Mouse (Mus musculus): ENCODE data around the gene Kcnmb2. TPM values are rescaled to one million over a fixed set of nuclear protein-coding genes. Genes with fewer than 3 reads are reported as not detected.

The Kcnmb2 gene
- total and polyA plus RNA-seq, 3 experiments, result not detected

DNA sequence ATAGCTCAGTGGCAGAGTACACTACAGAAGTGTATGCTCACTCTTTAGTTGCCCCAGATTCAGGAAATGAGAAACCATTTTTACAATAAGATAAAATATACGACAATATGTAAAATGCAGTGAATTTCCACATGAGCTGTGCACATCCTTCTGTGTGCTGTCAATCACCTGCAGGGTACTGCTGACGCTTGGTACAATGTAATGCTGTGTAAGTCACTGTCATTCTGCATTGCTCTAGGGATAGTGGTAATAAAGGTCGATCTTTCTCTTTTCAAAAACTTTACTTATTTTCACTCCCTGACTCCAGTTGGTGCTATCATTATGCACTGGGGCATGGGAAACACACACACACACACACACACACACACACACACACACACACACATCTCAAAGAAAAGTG lies 146.5 kb downstream of the Kcnmb2 start:
- no peak for DNase-seq (ENCODE audit: extremely low read depth)
- Histone ChIP-seq H3K79me2 (replicated peaks; ENCODE audit: control insufficient read depth, extremely low read depth, insufficient read depth, poor library complexity, severe bottlenecking) (no peaks in the 10 kb centered on the region), H3K9ac (ENCODE audit: insufficient read depth, low read depth) (no peak overlapping the region), H3K4me1 (ENCODE audit: control insufficient read depth in 1 of 2, insufficient read depth in 2 of 2) (no peaks in the 10 kb centered on the region), H3K9me3 (replicated peaks; ENCODE audit: low read length) (no peaks in the 10 kb centered on the region), H3K4me2 (ENCODE audit: insufficient read depth, low read depth, poor library complexity, severe bottlenecking) (no peak overlapping the region), H3K36me3 (replicated peaks in 1 of 2; ENCODE audit: control insufficient read depth in 1 of 2, insufficient read depth in 1 of 2, low read length in 1 of 2) (no peaks in the 10 kb centered on the region), H3K27ac (ENCODE audit: insufficient read depth, low read depth) (no peak overlapping the region), H3K4me3 (replicated peaks in 1 of 3; ENCODE audit: low read depth in 2 of 3, low read length in 2 of 3, poor library complexity in 1 of 3) (no peak overlapping the region), H3K27me3 (replicated peaks) (no peaks in the 10 kb centered on the region)
- TF ChIP-seq RAD21 (IDR thresholded peaks at IDR 0.05; ENCODE audit: low read depth, low read length), result no peak
- TF ChIP-seq POLR2AphosphoS2 (IDR thresholded peaks at IDR 0.05; ENCODE audit: low read depth, low read length), result no peak
- no peak for TF ChIP-seq POLR2A (IDR thresholded peaks at IDR 0.05; ENCODE audit: low read depth, low read length)
- no peak for TF ChIP-seq SIN3A (IDR thresholded peaks at IDR 0.05; ENCODE audit: low read length)
- no peak for TF ChIP-seq MYC (IDR thresholded peaks at IDR 0.05; ENCODE audit: low read depth, low read length)
- dilution Hi-C loops (cut with MboI; ENCODE audit: extremely low pct_ligation_motif_present, extremely low pct_unique_long_range_greater_than_20kb, low sequenced_read_pairs) (no loop called here), in situ Hi-C loops (cut with MboI; ENCODE audit: low pct_ligation_motif_present, low pct_unique_long_range_greater_than_20kb, low sequenced_read_pairs) (no loop called here)

DNA sequence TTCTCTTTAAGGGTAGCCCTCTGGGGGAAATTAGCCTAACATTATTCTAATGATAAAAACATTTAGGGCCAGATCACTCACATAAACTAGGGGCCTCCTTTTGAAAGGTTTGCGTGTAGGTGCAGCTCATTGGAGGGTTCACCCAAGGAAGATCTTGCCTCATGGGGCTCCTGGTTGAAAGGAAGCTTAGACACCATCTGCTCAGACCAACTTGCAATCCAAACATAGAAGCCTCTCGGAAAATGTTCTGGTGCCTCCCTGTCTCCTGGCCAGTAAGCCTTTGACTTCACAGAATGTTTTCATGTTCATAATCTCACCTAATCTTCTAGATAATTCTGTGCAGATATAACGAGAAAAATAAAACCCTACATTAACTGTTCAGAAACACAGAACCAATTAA lies 150.3 kb downstream of the Kcnmb2 start:
- Histone ChIP-seq H3K27ac (ENCODE audit: insufficient read depth, low read depth) (no peak overlapping the region), H3K27me3 (replicated peaks) (no peaks in the 10 kb centered on the region), H3K36me3 (replicated peaks in 1 of 2; ENCODE audit: control insufficient read depth in 1 of 2, insufficient read depth in 1 of 2, low read length in 1 of 2) (no peaks in the 10 kb centered on the region), H3K4me2 (ENCODE audit: insufficient read depth, low read depth, poor library complexity, severe bottlenecking) (no peak overlapping the region), H3K4me1 (ENCODE audit: control insufficient read depth in 1 of 2, insufficient read depth in 2 of 2) (no peaks in the 10 kb centered on the region), H3K9me3 (replicated peaks; ENCODE audit: low read length) (no peaks in the 10 kb centered on the region), H3K79me2 (replicated peaks; ENCODE audit: control insufficient read depth, extremely low read depth, insufficient read depth, poor library complexity, severe bottlenecking) (no peaks in the 10 kb centered on the region), H3K9ac (ENCODE audit: insufficient read depth, low read depth) (no peak overlapping the region), H3K4me3 (replicated peaks in 1 of 3; ENCODE audit: low read depth in 2 of 3, low read length in 2 of 3, poor library complexity in 1 of 3) (no peak overlapping the region)
- no peak for DNase-seq (ENCODE audit: extremely low read depth)
- dilution Hi-C loops (cut with MboI; ENCODE audit: extremely low pct_ligation_motif_present, extremely low pct_unique_long_range_greater_than_20kb, low sequenced_read_pairs) (no loop called here), in situ Hi-C loops (cut with MboI; ENCODE audit: low pct_ligation_motif_present, low pct_unique_long_range_greater_than_20kb, low sequenced_read_pairs) (no loop called here)
- TF ChIP-seq MAFK (IDR thresholded peaks at IDR 0.05; ENCODE audit: insufficient replicate concordance, low read length) (no peak), MEF2A (IDR thresholded peaks at IDR 0.05; ENCODE audit: borderline replicate concordance, low read depth, low read length) (no peak), SIN3A (IDR thresholded peaks at IDR 0.05; ENCODE audit: low read length) (no peak), JUND (conservative IDR thresholded peaks at IDR 0.05; ENCODE audit: low read depth, low read length) (no peak)

DNA sequence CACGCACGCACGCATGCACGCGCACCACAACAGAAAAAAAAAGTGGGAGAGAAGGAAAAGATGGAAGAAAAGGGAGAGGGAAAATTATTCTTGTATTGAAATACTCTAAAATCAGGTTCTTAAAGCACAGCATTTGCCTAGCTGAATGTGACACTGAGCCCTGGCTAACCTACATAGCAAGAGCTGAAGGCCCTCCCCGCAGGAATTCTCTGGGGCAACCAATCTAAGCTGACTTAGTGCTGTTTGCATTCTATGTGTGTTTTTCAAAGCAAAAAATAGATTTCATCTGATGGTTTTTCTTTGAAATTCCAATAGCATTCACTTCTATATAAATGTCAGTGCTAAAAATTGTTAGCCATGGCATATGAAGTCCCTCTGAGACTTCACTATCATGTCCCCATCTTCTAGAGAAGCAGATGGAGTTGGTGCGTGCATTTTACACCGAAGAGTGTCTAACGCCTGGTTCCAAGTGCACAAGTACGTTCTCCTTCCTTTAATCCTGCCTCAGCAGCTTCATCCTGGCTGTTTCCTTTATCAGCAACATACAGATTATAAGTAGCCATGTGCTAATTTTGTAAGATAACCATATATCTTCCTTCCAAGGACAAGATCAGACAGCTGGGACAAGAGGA lies 151.4 kb downstream of the Kcnmb2 start:
- dilution Hi-C loops (cut with MboI; ENCODE audit: extremely low pct_ligation_motif_present, extremely low pct_unique_long_range_greater_than_20kb, low sequenced_read_pairs), result no loop called here

More for the DNA sequence above, 151.4 kb downstream of the Kcnmb2 start:
- TF ChIP-seq RAD21 (IDR thresholded peaks at IDR 0.05; ENCODE audit: low read depth, low read length), result no peak
- no peak for TF ChIP-seq HCFC1 (IDR thresholded peaks at IDR 0.05; ENCODE audit: low read depth, low read length)
- no peak for TF ChIP-seq PAX5 (IDR thresholded peaks at IDR 0.05; ENCODE audit: low read length)
- TF ChIP-seq MXI1 (IDR thresholded peaks at IDR 0.05; ENCODE audit: low read depth, low read length), result no peak
- TF ChIP-seq POLR2A (IDR thresholded peaks at IDR 0.05; ENCODE audit: low read depth, low read length), result no peak
- TF ChIP-seq SIN3A (IDR thresholded peaks at IDR 0.05; ENCODE audit: low read length), result no peak
- no peak for TF ChIP-seq MAX (IDR thresholded peaks at IDR 0.05; ENCODE audit: low read length)
- TF ChIP-seq JUND (conservative IDR thresholded peaks at IDR 0.05; ENCODE audit: low read depth, low read length), result no peak
- no peak for TF ChIP-seq CTCF (conservative IDR thresholded peaks at IDR 0.05 in 1 of 2, IDR thresholded peaks at IDR 0.05 in 1 of 2; ENCODE audit: low read depth in 2 of 2, low read length in 2 of 2)
- no peak for TF ChIP-seq IRF4 (IDR thresholded peaks at IDR 0.05; ENCODE audit: low read depth, low read length)
- TF ChIP-seq ZC3H11A (IDR thresholded peaks at IDR 0.05; ENCODE audit: low read depth, low read length), result no peak
- TF ChIP-seq TBP (conservative IDR thresholded peaks at IDR 0.05; ENCODE audit: low read depth, low read length), result no peak
- TF ChIP-seq UBTF (IDR thresholded peaks at IDR 0.05; ENCODE audit: low read depth, low read length), result no peak
- H3K36me3 ChIP-seq (replicated peaks in 1 of 2; ENCODE audit: control insufficient read depth in 1 of 2, insufficient read depth in 1 of 2, low read length in 1 of 2), result no peaks in the 10 kb centered on the region
- no peak overlapping the region for H3K4me2 ChIP-seq (ENCODE audit: insufficient read depth, low read depth, poor library complexity, severe bottlenecking)
- no peak for DNase-seq (ENCODE audit: extremely low read depth)
- in situ Hi-C loops (cut with MboI; ENCODE audit: low pct_ligation_motif_present, low pct_unique_long_range_greater_than_20kb, low sequenced_read_pairs), result no loop called here
- H3K4me1 ChIP-seq (ENCODE audit: control insufficient read depth in 1 of 2, insufficient read depth in 2 of 2), result no peaks in the 10 kb centered on the region
- H3K4me3 ChIP-seq (replicated peaks in 1 of 3; ENCODE audit: low read depth in 2 of 3, low read length in 2 of 3, poor library complexity in 1 of 3), result no peak overlapping the region
- H3K27ac ChIP-seq (ENCODE audit: insufficient read depth, low read depth), result no peak overlapping the region
- H3K79me2 ChIP-seq (replicated peaks; ENCODE audit: control insufficient read depth, extremely low read depth, insufficient read depth, poor library complexity, severe bottlenecking), result no peaks in the 10 kb centered on the region
- H3K9me3 ChIP-seq (replicated peaks; ENCODE audit: low read length), result no peaks in the 10 kb centered on the region
- no peaks in the 10 kb centered on the region for H3K27me3 ChIP-seq (replicated peaks)
- H3K9ac ChIP-seq (ENCODE audit: insufficient read depth, low read depth), result no peak overlapping the region
